Mouse (Mus musculus) forebrain, embryonic 13.5 days (tissue): Measurements from ENCODE around the gene Ifitm3. TPM values are rescaled to one million over a fixed set of nuclear protein-coding genes. Genes with fewer than 3 reads are reported as not detected.
"Not testable (repeated sequence)": the region's sequence is repeated elsewhere in the genome, so short reads cannot be mapped to it uniquely, and the experiment has no call there.

Source experiments
- ATAC-seq: fragments of 200-750 bp; cut with Nextera tagmentation; 2 replicates; pipeline ENCODE4 v1.8.0; 2017
- H3K27ac ChIP-seq: fragments of 300-500 bp; sonication (generic); 2 replicates; pipeline ENCODE4 v1.5.1; 2015; ENCODE audit warnings: inconsistent platforms, mild to moderate bottlenecking, moderate library complexity
- H3K27me3 ChIP-seq: fragments of 300-500 bp; sonication (generic); 2 replicates; pipeline ENCODE4 v1.6.1; 2015; ENCODE audit warnings: mild to moderate bottlenecking, inconsistent platforms
- H3K36me3 ChIP-seq: fragments of 300-500 bp; sonication (generic); 2 replicates; pipeline ENCODE4 v1.6.1; 2015; ENCODE audit warnings: mild to moderate bottlenecking, inconsistent platforms; ENCODE audit not compliant: poor library complexity, severe bottlenecking
- H3K4me1 ChIP-seq: fragments of 300-500 bp; sonication (generic); 2 replicates; pipeline ENCODE4 v1.6.1; 2015; ENCODE audit warnings: inconsistent platforms
- H3K4me2 ChIP-seq: fragments of 300-500 bp; sonication (generic); 2 replicates; pipeline ENCODE4 v1.6.1; 2015; ENCODE audit warnings: inconsistent platforms, mild to moderate bottlenecking, moderate library complexity
- H3K4me3 ChIP-seq: fragments of 300-500 bp; sonication (generic); 2 replicates; pipeline ENCODE4 v1.5.1; 2015; ENCODE audit warnings: mild to moderate bottlenecking, inconsistent platforms
- H3K9ac ChIP-seq: fragments of 300-500 bp; sonication (generic); 2 replicates; pipeline ENCODE4 v1.6.1; 2015; ENCODE audit warnings: mild to moderate bottlenecking, inconsistent platforms
- H3K9me3 ChIP-seq: fragments of 300-500 bp; sonication (generic); replicated peaks from 2 replicates; pipeline ENCODE4 v1.6.1; 2016; ENCODE audit warnings: inconsistent platforms
- WGBS: fragments of 180-500 bp; shearing (Covaris S2); methylation state at CpG from one replicate; pipeline ENCODE4 v1.1.7; 2015; 5-methylcytosine and 5-hydroxymethylcytosine counted together
- polyA plus RNA-seq: library from polyadenylated mRNA; unstranded; fragments of >200 nt; fragmentation: Nextera tagmentation; extraction: Ambion mirVana; gene quantifications from 2 replicates; pipeline ENCODE4 v1.2.1, GENCODE M21; 2015

Gene Ifitm3
- polyA plus RNA-seq, 1 experiment from 2014 or later, result 18.1 TPM

GRCm38 (mm10) chr7:141047581-141048225, 37.1 kb upstream of the Ifitm3 start:
- peak overlapping the region; percentile 66 for H3K27ac ChIP-seq
- H3K4me2 ChIP-seq, result peak overlapping the region; percentile 70
- H3K4me3 ChIP-seq, result peak overlapping the region; percentile 38
- H3K9me3 ChIP-seq, result no peaks in the 10 kb centered on the region; the same call in 1 of the 2 replicates
- peak overlapping the region; percentile 57 for H3K9ac ChIP-seq
- no peaks in the 10 kb centered on the region for H3K27me3 ChIP-seq
- 7% methylated on average over 15 of the region's 19 CpGs for WGBS
- H3K4me1 ChIP-seq, result peaks cover 7% of the 10 kb centered on the region
- H3K36me3 ChIP-seq, result no peaks in the 10 kb centered on the region
- ATAC-seq, result peak; percentile 84

- WGBS, result 77% methylated on average over 6 of the region's 6 CpGs
- no peaks in the 10 kb centered on the region for H3K36me3 ChIP-seq
- H3K27me3 ChIP-seq, result no peaks in the 10 kb centered on the region
- no peak for ATAC-seq
- H3K9ac ChIP-seq, result peak overlapping the region; percentile 57; the same call in 1 of the 2 replicates
- H3K4me2 ChIP-seq, result peak overlapping the region; percentile 70
- peaks cover 7% of the 10 kb centered on the region for H3K4me1 ChIP-seq
- no peak overlapping the region for H3K27ac ChIP-seq
- no peak overlapping the region for H3K4me3 ChIP-seq
- no peaks in the 10 kb centered on the region; the same call in 1 of the 2 replicates for H3K9me3 ChIP-seq
These were observed 36.5 kb upstream of the Ifitm3 start for GRCm38 (mm10) chr7:141046931-141047580.

GRCm38 (mm10) chr7:141042539-141042938, 32.0 kb upstream of the Ifitm3 start:
- ATAC-seq, result no peak
- Histone ChIP-seq H3K36me3 (no peaks in the 10 kb centered on the region), H3K4me2 (no peak overlapping the region), H3K27me3 (no peaks in the 10 kb centered on the region), H3K4me1 (no peaks in the 10 kb centered on the region), H3K9me3 (no peaks in the 10 kb centered on the region), H3K27ac (no peak overlapping the region), H3K9ac (no peak overlapping the region), H3K4me3 (no peak overlapping the region)
- WGBS, result 51% methylated on average over 4 of the region's 4 CpGs

DNA sequence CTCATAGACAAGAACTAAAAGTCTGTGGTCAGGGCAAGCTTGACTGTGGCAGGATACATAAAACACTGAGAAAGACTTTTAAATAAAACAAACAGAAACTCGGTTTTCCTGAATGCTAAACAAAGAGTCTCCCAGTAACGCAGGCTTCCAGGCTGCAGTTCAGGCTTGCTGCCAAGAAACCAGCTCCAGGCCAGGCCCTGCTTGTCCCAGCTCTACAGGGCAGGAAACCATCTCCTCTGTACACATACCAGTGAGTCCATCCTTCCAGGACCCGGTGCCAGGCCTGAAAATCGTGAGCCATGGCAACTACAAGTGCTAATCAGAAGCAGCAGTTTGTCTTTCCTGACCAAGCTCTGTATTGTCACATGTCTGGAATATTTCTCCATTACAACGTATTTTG, 31.1 kb upstream of the Ifitm3 start:
- Histone ChIP-seq H3K4me3 (no peak overlapping the region), H3K4me2 (no peak overlapping the region), H3K36me3 (no peaks in the 10 kb centered on the region), H3K27me3 (no peaks in the 10 kb centered on the region), H3K9ac (no peak overlapping the region), H3K9me3 (no peaks in the 10 kb centered on the region), H3K4me1 (no peaks in the 10 kb centered on the region), H3K27ac (peak overlapping the region; percentile 37; the same call in 1 of the 2 replicates)
- 28% methylated on average over 5 of the region's 5 CpGs for WGBS
- peak; percentile 70; the same call in 1 of the 2 replicates for ATAC-seq

- H3K27ac ChIP-seq, result peak overlapping the region; percentile 37; the same call in 1 of the 2 replicates
These were observed 30.5 kb upstream of the Ifitm3 start for GRCm38 (mm10) chr7:141040867-141041606.

DNA sequence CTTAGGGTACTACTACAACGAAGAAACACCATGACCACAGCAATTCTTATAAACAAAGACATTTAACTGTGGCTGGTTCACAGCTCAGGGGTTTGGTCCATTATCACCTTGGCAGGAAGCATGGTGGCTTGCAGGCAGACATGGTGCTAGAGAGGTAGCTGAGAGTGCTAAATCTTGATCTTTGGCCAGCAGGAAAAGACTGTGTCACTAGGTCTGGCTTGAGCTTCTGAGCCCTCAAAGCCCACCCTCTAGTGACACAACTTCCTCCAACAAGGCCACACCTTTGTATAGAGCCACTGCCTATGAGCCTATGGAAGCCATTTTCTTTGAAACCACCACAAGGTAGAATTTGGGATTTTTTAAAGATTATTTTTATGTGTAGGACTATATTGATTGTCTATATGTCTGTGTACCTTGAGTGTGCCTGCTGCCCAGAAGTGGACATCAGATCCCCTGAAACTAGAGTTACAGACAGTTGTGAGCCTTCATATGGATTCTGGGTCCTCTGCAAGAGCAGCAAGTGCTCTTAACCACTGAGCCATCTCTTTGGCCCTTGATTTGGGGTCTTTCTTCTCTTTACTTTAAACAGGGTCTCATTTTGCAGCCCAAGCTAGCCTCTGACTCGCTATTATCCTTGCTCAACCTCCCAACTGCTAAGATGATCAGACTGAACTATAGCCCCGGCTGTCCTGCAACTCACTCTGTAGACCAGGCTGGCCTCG, 29.0 kb upstream of the Ifitm3 start:
- Histone ChIP-seq H3K4me2 (no peak overlapping the region), H3K4me1 (no peaks in the 10 kb centered on the region), H3K27ac (no peak overlapping the region), H3K9ac (no peak overlapping the region), H3K27me3 (no peaks in the 10 kb centered on the region), H3K4me3 (no peak overlapping the region), H3K9me3 (no peaks in the 10 kb centered on the region), H3K36me3 (no peaks in the 10 kb centered on the region)
- no peak for ATAC-seq
- 92% methylated on average over 4 of the region's 4 CpGs for WGBS

More at GRCm38 (mm10) chr7:141040867-141041606, 30.5 kb upstream of the Ifitm3 start:
- no peak for ATAC-seq
- Histone ChIP-seq H3K36me3 (no peaks in the 10 kb centered on the region), H3K9me3 (no peaks in the 10 kb centered on the region), H3K4me1 (no peaks in the 10 kb centered on the region), H3K27me3 (no peaks in the 10 kb centered on the region), H3K9ac (no peak overlapping the region), H3K4me3 (no peak overlapping the region), H3K4me2 (no peak overlapping the region)
- WGBS, result 44% methylated on average over 6 of the region's 9 CpGs

GRCm38 (mm10) chr7:141038090-141039032, 27.8 kb upstream of the Ifitm3 start:
- Histone ChIP-seq H3K9ac (no peak overlapping the region), H3K9me3 (no peaks in the 10 kb centered on the region), H3K27ac (no peak overlapping the region), H3K4me1 (no peaks in the 10 kb centered on the region), H3K4me3 (no peak overlapping the region), H3K36me3 (no peaks in the 10 kb centered on the region), H3K4me2 (no peak overlapping the region), H3K27me3 (no peaks in the 10 kb centered on the region)
- ATAC-seq, result no peak
- WGBS, result 86% methylated on average over 19 of the region's 21 CpGs

GRCm38 (mm10) chr7:141036624-141037023, 26.1 kb upstream of the Ifitm3 start:
- not testable (repeated sequence) for H3K27ac ChIP-seq, ATAC-seq, H3K4me2 ChIP-seq, H3K4me3 ChIP-seq, H3K36me3 ChIP-seq, H3K9ac ChIP-seq, H3K27me3 ChIP-seq, H3K9me3 ChIP-seq, H3K4me1 ChIP-seq
- WGBS, result 85% methylated on average over 1 of the region's 2 CpGs

DNA sequence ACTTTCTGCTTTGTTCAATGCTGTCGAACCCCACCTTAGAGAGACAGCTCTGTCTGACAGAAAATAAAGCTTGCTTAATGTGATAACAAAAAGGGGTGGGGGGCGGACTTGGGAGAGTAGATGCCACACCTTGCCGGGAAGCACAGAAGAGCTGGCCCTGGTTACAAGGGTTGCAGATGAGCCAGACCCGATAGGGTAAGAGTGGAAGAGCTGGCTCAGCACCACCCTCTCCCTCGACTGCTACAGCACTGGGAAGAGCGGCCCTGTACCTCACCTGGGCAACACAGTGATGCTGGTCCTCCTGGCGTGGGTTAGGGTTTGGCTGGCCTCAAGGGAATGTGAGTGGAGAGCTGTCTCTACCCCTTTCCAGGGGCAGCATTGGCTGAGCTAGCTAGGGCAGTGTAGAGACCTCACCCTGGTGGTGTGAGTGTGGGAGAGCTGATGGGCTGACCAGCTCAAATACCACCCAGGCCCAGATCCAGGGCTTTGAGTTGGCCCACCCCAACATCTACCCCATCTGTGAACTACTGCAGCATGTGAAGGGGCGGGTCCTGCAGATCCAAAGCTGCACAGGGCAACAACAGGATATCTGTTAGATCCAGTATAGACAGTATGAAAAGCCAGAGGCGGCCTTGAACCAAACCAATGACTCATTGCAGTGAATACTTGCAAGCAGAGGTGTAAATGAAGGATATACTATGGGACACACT, 22.0 kb upstream of the Ifitm3 start:
- Histone ChIP-seq H3K4me1 (no peaks in the 10 kb centered on the region), H3K4me2 (no peak overlapping the region), H3K36me3 (no peaks in the 10 kb centered on the region), H3K4me3 (no peak overlapping the region), H3K9me3 (no peaks in the 10 kb centered on the region), H3K27me3 (no peaks in the 10 kb centered on the region), H3K9ac (no peak overlapping the region), H3K27ac (no peak overlapping the region)
- ATAC-seq, result no peak
- WGBS, result 83% methylated on average over 9 of the region's 9 CpGs

DNA sequence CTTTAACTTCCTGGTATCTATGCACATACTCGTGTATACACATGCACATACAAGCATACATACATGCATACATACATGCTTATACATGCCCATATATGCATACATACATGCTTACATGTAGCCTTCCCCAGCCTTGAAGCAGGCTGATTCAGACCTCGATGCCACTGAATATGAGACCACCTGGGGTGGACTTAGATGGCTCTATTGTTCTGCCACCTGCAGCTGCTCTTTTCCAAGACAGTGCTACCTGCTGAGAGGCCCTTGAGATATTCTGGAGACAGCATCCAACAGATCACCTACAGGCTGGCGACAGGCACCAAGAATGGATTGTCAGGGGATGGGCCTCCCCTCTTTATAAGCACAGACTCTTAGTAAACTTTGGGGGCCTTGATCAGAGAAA, 19.8 kb upstream of the Ifitm3 start:
- Histone ChIP-seq H3K9me3 (no peaks in the 10 kb centered on the region), H3K36me3 (no peaks in the 10 kb centered on the region), H3K4me3 (no peak overlapping the region), H3K4me1 (peaks cover 14% of the 10 kb centered on the region), H3K9ac (no peak overlapping the region), H3K27me3 (no peaks in the 10 kb centered on the region), H3K4me2 (no peak overlapping the region), H3K27ac (no peak overlapping the region)
- 36% methylated on average over 3 of the region's 3 CpGs for WGBS
- no peak for ATAC-seq
